8 mouse cellular contexts compared by ENCODE assay signal in the genomic region with DNA sequence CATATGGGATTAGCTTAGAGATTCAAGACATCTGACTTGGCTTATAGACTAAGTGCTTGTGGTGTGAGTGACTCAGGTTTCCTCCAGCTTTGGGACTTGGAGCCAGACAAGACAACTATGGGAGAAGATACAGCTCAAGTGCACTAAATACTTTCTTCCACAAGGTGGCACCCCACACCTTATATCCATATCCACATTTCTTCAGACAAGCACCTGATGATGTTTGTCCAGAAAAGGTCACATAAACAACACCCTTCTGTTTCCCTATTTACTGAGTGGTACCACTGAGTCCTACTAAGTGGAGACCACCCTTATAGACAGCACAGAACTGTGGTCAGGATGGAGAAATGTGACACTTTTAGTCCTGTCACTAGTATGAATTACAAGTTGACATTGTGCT. TPM values are rescaled to one million over a fixed set of nuclear protein-coding genes. Genes with fewer than 3 reads are reported as not detected.
A peak's percentile ranks its signal among the peaks of the same experiment; 100 is the strongest.
DNase-seq lines count a peak whose midpoint lies in the region.

No protein-coding gene starts in this region.

- no peaks in the 10 kb centered on the region for H3K27me3 ChIP-seq in heart, embryonic 10.5 days (ENCODE audit: insufficient read depth, poor library complexity, severe bottlenecking)
- no peaks in the 10 kb centered on the region for H3K27me3 ChIP-seq in embryonic facial prominence, embryonic 10.5 days (replicated peaks; ENCODE audit: low read depth, poor library complexity, severe bottlenecking)
- no peaks in the 10 kb centered on the region for H3K27me3 ChIP-seq in hindbrain, embryonic 10.5 days (ENCODE audit: insufficient read depth, poor library complexity, severe bottlenecking)

- no peak overlapping the region for H3K27ac ChIP-seq in heart, embryonic 10.5 days
- no peak overlapping the region for H3K27ac ChIP-seq in embryonic facial prominence, embryonic 10.5 days (replicated peaks)
- no peak overlapping the region for H3K27ac ChIP-seq in hindbrain, embryonic 10.5 days

- DNase-seq in heart, adult 8-10 months (ENCODE audit: low spot score) = peak; percentile 24
- no peak for DNase-seq in heart, embryonic 10.5 days (ENCODE audit: low spot score)
- peak; percentile 62 for DNase-seq in adrenal gland, postnatal 14 days
- DNase-seq in embryonic facial prominence, embryonic 10.5 days (ENCODE audit: low spot score) = peak; percentile 27
- peak; percentile 27 for DNase-seq in hindbrain, embryonic 10.5 days (ENCODE audit: low spot score)
- DNase-seq in layer of hippocampus, adult 8-10 months (ENCODE audit: low spot score in 2 of 2) = peak; percentile 13 to 55
- peak; percentile 64 for DNase-seq in lung, postnatal 10 days
- DNase-seq in right cerebral cortex, postnatal 14 days = peak; percentile 27

- H3K4me1 ChIP-seq in heart, embryonic 10.5 days = no peaks in the 10 kb centered on the region
- no peaks in the 10 kb centered on the region for H3K4me1 ChIP-seq in embryonic facial prominence, embryonic 10.5 days
- no peaks in the 10 kb centered on the region for H3K4me1 ChIP-seq in hindbrain, embryonic 10.5 days (replicated peaks)

- H3K36me3 ChIP-seq in heart, embryonic 10.5 days = no peaks in the 10 kb centered on the region
- H3K36me3 ChIP-seq in embryonic facial prominence, embryonic 10.5 days (replicated peaks) = no peaks in the 10 kb centered on the region
- H3K36me3 ChIP-seq in hindbrain, embryonic 10.5 days = no peaks in the 10 kb centered on the region

- no peaks in the 10 kb centered on the region for H3K9me3 ChIP-seq in heart, embryonic 10.5 days
- H3K9me3 ChIP-seq in embryonic facial prominence, embryonic 10.5 days = no peaks in the 10 kb centered on the region
- H3K9me3 ChIP-seq in hindbrain, embryonic 10.5 days = no peaks in the 10 kb centered on the region

- H3K4me3 ChIP-seq in heart, embryonic 10.5 days = no peak overlapping the region
- H3K4me3 ChIP-seq in embryonic facial prominence, embryonic 10.5 days = no peak overlapping the region
- no peak overlapping the region for H3K4me3 ChIP-seq in hindbrain, embryonic 10.5 days

RNA-seq across cellular contexts. Expression of a gene that starts 56.1 kb away (rescaled TPM):
- under 1 TPM in 3 of 4 experiments, not detected in 1; 0.09 to 0.29 (median 0.27) TPM for total RNA-seq in heart, adult 8-10 months (2022)
- polyA plus RNA-seq in heart, embryonic 10.5 days (2016; fragmentation: Nextera tagmentation; extraction: Ambion mirVana) = 0.26 TPM in 1 of 2 replicates, not detected in the other
- total RNA-seq in adrenal gland, postnatal 14 days (2021) = 1.5 and 7.1 TPM in 2 replicates
- 0.11 and 0.44 TPM in 2 replicates for polyA plus RNA-seq in embryonic facial prominence, embryonic 10.5 days (2016; fragmentation: Nextera tagmentation; extraction: Ambion mirVana)
- polyA plus RNA-seq in hindbrain, embryonic 10.5 days (2016; fragmentation: Nextera tagmentation; extraction: Ambion mirVana) = 0.16 and 0.77 TPM in 2 replicates
- 1 to 10 TPM in 3 of 4 experiments, under 1 TPM in 1; 0.16 to 1.6 (median 1.1) TPM for total RNA-seq in layer of hippocampus, adult 8-10 months (2022)
